Mouse (Mus musculus): ENCODE results near the gene Arih2. TPM values are rescaled to one million over a fixed set of nuclear protein-coding genes. Genes with fewer than 3 reads are reported as not detected.

The Arih2 gene
- 15.4 and 19.7 TPM in 2 replicates for polyA plus RNA-seq (2012; rRNA removed; ENCODE audit: low replicate concordance)

GRCm38 (mm10) chr9:108648611-108649560, at the start of gene Arih2:
Arih2 (minus strand) TSS chr9:108649386.

DNA sequence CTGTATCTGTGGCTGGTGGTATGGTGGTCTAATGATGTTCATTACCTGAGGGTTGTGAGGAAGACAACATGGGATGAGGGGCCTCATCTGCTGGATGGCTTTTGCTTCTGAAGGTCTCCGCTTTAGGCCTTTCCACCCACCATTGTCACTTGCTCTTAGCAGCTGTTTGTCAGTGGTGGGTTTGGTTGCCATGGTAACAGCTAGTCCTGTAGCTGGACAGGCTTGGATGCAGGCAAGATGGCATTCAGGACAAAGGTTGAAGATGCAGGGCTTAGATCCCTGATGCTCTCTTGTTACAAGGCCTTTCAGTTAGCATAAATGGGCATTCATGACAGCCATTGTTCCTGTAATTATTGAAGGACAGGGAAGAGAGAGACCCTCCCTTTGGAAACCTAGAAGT, 39.9 kb upstream of the Arih2 start, which contains the start of gene Prkar2a:
Prkar2a (plus strand) TSS at position 209 of the 400 bp plus-strand sequence.

DNA sequence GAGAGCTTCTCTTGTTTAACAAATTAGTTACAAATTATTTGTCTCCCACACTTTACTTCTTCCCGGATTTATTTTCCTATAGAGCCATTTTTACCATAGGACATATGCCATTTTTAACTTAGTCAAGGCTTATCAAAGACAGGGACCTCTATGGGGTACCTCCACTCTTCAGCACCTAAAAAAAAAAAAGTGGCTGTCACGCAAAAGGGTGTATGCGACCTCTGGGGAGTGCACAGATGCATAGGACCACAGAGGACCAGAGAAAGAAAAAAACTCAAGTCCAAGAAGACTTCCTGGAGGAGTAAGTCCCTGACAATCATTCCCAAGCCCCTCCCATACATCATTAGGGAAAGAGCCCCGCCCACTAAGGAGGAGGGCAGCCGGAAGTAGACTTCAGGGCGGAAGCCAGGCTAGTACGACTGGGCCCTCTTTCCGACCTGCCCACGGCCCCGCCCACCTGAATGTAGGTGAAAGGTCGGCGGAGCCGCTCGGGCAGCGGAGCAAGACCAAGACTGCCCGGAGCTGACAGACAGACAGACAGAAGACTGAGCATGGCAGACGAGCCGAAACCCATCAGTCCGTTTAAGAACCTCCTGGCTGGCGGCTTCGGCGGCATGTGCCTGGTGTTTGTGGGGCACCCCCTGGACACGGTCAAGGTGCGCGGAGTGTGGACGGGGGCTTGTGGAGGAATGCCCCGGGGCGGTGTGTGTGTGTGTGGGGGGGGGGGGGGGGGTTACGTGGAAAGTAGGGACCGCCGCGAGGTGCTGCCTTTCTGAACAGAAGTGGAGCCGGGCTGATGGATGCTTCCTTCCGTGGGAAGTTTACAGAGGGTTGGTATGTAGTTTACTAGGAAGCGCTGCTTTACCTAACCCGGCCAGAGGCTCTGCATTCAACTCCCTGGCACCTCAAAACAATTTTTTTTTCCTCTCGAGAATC, 12.8 kb upstream of the Arih2 start, which contains the start of gene Slc25a20:
Slc25a20 (plus strand) TSS at position 412 of the 936 bp plus-strand sequence.

GRCm38 (mm10) chr9:108596998-108597764, 52.0 kb downstream of the Arih2 start, which contains the start of gene P4htm:
P4htm (minus strand) TSS chr9:108597667.

DNA sequence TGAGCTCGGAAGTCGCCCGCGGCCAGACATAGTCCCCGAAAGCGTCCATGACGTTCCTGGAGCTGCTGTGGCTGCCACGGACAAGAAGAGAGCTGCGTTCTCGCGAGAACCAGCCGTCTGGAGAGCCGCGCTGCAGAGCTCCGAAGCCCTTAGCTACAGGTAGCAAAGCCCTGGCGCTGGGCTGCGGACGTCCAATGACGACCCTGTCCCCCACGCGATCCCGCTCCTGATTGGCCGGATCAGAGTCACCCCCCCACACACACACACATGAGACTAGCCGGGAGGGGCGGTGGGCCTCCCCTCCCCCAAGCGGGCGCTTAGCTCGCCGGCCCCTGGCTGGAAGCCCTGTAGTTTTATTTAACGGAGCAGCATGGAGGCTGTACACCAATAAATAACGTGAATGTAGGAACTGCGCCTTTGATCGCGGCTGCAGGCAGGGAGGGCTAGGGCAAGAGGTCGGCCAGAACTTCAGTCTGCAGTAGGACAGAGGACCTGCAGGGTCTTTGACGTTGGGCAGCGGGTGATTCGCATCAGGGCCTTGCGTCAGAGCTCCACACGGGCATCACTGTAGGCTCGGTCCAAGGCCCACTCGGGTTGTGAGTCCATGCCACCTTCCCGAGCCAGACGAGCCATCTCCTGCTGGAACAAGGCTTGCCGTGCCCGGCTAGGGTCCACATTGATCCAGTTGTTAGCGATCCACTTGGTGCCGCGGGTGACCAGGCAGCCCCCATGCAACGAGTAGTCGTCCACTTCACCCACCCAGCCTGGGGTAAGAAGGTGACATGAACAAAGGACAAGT, 70.4 kb downstream of the Arih2 start, which contains the start of gene Wdr6:
Wdr6 (minus strand) TSS at position 195 of the 799 bp plus-strand sequence.

GRCm38 (mm10) chr9:108569381-108570206, 79.6 kb downstream of the Arih2 start, which contains the start of gene Dalrd3:
Dalrd3 (plus strand) TSS chr9:108569886.

DNA sequence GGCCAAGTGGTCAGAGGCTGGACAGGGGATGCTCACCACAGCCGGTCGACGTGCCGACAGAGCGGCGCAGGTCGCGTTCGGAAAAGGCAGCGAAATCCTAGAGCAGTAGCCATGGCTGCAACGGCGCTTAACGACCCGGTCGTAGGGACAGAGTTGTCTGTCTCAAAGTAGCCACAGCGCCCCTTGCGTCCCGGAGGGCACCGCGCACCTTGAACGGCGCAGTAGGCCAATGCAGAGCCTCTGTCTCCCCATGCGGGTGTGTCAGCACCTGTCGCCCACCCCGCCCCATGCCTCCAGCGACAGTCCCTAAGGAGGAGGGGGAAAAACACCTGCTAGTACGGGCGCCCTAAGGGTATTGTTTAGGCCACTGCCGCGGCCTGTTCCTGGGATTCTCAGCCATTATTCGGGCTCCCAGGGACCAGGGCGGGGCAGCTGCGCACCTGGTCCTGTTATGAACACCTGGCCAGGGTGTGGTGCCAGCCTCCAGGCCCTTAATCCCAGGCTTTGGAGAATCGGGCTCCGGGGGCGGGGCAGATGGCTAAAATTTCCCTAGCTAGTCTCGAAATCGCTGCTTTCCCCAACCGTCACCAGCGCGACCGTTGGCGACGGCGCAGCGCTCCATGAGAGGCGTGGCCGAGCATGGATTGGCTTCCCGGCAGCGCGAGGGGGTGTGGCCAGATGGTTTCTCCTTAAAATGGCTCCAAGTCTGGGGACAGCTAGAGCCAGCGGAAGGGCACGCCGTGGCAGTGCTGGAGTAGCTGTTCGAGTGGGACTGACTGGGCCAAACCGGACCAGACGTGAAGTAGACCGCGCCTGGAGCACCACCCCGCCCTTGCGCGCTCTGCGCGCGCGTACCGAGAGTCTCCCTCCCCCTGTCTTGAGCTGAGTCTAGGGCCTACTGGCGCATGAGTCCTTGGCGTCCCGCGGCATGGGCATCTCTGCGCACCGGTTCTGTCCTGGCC, 82.1 kb downstream of the Arih2 start, which contains the start of gene Ndufaf3:
Ndufaf3 (minus strand) TSS at position 620 of the 962 bp plus-strand sequence.

DNA sequence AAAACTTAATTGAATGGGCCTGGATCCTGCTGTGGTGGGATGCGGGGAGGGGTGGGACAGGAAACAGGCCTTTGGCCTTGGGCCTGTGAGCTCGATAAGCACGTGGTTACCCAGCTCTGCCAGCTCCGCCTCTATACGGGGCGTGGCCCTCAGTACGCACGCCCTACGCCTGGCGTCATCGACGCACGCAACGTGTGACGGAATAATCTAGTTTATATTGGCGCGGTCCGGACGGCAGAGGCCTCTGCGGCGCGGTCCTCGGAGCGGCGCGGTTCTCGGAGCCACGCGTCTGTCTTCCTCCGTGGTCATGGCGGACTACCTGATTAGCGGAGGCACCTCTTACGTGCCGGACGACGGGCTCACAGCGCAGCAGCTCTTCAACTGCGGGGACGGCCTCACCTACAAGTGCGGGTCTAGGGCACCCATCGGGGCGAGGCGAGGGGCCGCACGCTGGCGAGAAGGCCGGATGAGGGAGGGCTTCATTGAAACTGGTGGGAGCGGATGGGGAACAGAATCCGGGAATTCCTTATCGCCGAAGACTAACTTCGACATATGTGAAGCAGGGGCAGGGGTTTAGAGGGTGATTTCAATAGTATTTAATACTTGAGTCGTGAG, 88.9 kb downstream of the Arih2 start, which contains the start of gene Impdh2:
Impdh2 (plus strand) TSS at position 60 of the 615 bp plus-strand sequence.

Other genes with a start within 250 kb of the Arih2 start
- gene Ccdc36, start 220.9 kb downstream of the Arih2 start, polyA plus RNA-seq (2012; rRNA removed; ENCODE audit: low replicate concordance), result not detected in 2 replicates
- not detected in 2 replicates for gene BC048562, start 212.9 kb downstream of the Arih2 start, polyA plus RNA-seq (2012; rRNA removed; ENCODE audit: low replicate concordance)
- 14.7 and 15.3 TPM in 2 replicates for gene Ccdc71, start 188.9 kb downstream of the Arih2 start, polyA plus RNA-seq (2012; rRNA removed; ENCODE audit: low replicate concordance)
- 27.3 and 33.7 TPM in 2 replicates for gene Klhdc8b, start 187.8 kb downstream of the Arih2 start, polyA plus RNA-seq (2012; rRNA removed; ENCODE audit: low replicate concordance)
- 20.7 and 25.6 TPM in 2 replicates for gene Lamb2, start 169.7 kb downstream of the Arih2 start, polyA plus RNA-seq (2012; rRNA removed; ENCODE audit: low replicate concordance)
- 66.7 and 68.1 TPM in 2 replicates for gene Usp19, start 158.8 kb downstream of the Arih2 start, polyA plus RNA-seq (2012; rRNA removed; ENCODE audit: low replicate concordance)
- 145 and 187 TPM in 2 replicates for gene Qars, start 141.7 kb downstream of the Arih2 start, polyA plus RNA-seq (2012; rRNA removed; ENCODE audit: low replicate concordance)
- gene Qrich1, start 132.6 kb downstream of the Arih2 start, polyA plus RNA-seq (2012; rRNA removed; ENCODE audit: low replicate concordance), result 45.4 and 58.5 TPM in 2 replicates
- 47.8 and 97.0 TPM in 2 replicates for gene Impdh2, start 89.1 kb downstream of the Arih2 start, polyA plus RNA-seq (2012; rRNA removed; ENCODE audit: low replicate concordance)
- 40.9 and 44.6 TPM in 2 replicates for gene Ndufaf3, start 82.0 kb downstream of the Arih2 start, polyA plus RNA-seq (2012; rRNA removed; ENCODE audit: low replicate concordance)
- gene Dalrd3, start 79.5 kb downstream of the Arih2 start, polyA plus RNA-seq (2012; rRNA removed; ENCODE audit: low replicate concordance), result 135 and 158 TPM in 2 replicates
- 11.3 and 13.7 TPM in 2 replicates for gene Wdr6, start 70.6 kb downstream of the Arih2 start, polyA plus RNA-seq (2012; rRNA removed; ENCODE audit: low replicate concordance)
- gene P4htm, start 51.7 kb downstream of the Arih2 start, polyA plus RNA-seq (2012; rRNA removed; ENCODE audit: low replicate concordance), result 2.8 and 5.9 TPM in 2 replicates
- gene Slc25a20, start 12.7 kb upstream of the Arih2 start, polyA plus RNA-seq (2012; rRNA removed; ENCODE audit: low replicate concordance), result 31.1 and 35.7 TPM in 2 replicates
- 31.0 and 32.2 TPM in 2 replicates for gene Prkar2a, start 39.9 kb upstream of the Arih2 start, polyA plus RNA-seq (2012; rRNA removed; ENCODE audit: low replicate concordance)
- gene Ip6k2, start 134.4 kb upstream of the Arih2 start, polyA plus RNA-seq (2012; rRNA removed; ENCODE audit: low replicate concordance), result 59.7 and 73.1 TPM in 2 replicates
- 13.1 and 18.2 TPM in 2 replicates for gene Nckipsd, start 159.0 kb upstream of the Arih2 start, polyA plus RNA-seq (2012; rRNA removed; ENCODE audit: low replicate concordance)
- 0.44 and 0.84 TPM in 2 replicates for gene Celsr3, start 176.9 kb upstream of the Arih2 start, polyA plus RNA-seq (2012; rRNA removed; ENCODE audit: low replicate concordance)
- gene Slc26a6, start 203.9 kb upstream of the Arih2 start, polyA plus RNA-seq (2012; rRNA removed; ENCODE audit: low replicate concordance), result 1,179 and 1,461 TPM in 2 replicates

Data from duodenum, adult 2 months (tissue).